Mouse (Mus musculus) stomach, adult 2 months (tissue): Measurements from ENCODE around the gene Fam110c. TPM values are rescaled to one million over a fixed set of nuclear protein-coding genes. Genes with fewer than 3 reads are reported as not detected.

ENCODE experiments used
- polyA plus RNA-seq: library from polyadenylated mRNA; depleted of rRNA; stranded (reverse); fragments of >200 nt; gene quantifications from 2 replicates; pipeline ENCODE4 v1.2.3, GENCODE M21; 2012; rRNA removed

Fam110c gene
- 3.2 and 3.4 TPM in 2 replicates for polyA plus RNA-seq

GRCm38 (mm10) chr12:31073412-31074354 is at the start of gene Fam110c:
Fam110c (plus strand) TSS chr12:31073861.

Other genes with a start within 250 kb of the Fam110c start
- gene Alkal2, start 189.5 kb upstream of the Fam110c start, polyA plus RNA-seq, result 0.65 and 1.4 TPM in 2 replicates
- gene Acp1, start 162.3 kb upstream of the Fam110c start, polyA plus RNA-seq, result 1.1 and 1.9 TPM in 2 replicates
- gene Sh3yl1, start 162.2 kb upstream of the Fam110c start, polyA plus RNA-seq, result 1.2 and 1.3 TPM in 2 replicates
- gene Gm6993, start 166.9 kb downstream of the Fam110c start, polyA plus RNA-seq, result not detected in 2 replicates
- 7.4 and 9.5 TPM in 2 replicates for gene Lamb1, start 191.4 kb downstream of the Fam110c start, polyA plus RNA-seq